Mouse (Mus musculus): ENCODE results near the gene Adprm.

The Adprm gene

DNA sequence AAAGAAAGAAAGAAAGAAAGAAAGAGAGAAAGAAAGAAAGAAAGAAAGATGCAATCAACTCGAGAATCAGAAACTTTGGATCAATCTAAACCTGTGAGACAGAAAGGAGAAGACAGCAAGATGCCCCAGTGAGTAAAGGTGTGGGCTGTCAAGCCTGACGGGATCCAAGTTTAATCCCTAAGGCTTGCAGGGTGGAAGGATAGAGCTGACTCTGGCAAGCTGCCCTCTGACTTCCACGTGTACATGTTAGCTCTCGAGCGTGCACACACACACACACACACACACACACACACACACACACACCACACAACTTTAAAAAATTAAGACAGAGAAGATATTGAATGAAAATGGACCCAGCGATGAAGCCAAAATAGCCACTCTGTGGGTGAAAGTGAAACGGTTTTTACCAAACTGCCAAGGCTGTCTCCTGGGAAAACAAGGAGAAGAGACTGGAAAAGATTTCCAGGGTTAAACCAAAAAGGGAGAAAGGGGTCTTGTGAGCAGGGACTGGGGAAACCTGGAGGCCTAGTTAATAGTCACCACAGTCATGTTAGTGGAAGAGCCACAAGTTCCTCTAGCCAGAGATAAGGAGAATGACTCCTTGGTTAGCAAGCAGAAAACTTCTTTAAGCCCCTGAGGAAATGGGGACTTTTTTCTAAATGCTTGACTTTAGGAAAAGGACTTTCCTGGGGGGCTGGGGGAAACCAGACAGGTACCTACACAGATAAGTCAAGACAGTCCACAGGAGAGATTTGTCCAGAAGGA is 32.5 kb downstream of the Adprm start:
- ChIA-PET CTCF (interaction anchor here (0.6 to 4.4 kb wide), 54 partner anchors 7 to 1200 kb away, joined by 3 to 35 read pairs (median 4); partner anchors contain the start of gene Pirt (in 3 of the 4)), POLR2A (interaction anchor here (0.6 to 9.0 kb wide), 28 partner anchors 8 to 908 kb away, joined by 3 to 80 read pairs (median 5); partner anchors contain the start of genes Pirt (in 2 of the 4), Adprm (in 1 of the 4) and Sco1 (in 1 of the 4))

DNA sequence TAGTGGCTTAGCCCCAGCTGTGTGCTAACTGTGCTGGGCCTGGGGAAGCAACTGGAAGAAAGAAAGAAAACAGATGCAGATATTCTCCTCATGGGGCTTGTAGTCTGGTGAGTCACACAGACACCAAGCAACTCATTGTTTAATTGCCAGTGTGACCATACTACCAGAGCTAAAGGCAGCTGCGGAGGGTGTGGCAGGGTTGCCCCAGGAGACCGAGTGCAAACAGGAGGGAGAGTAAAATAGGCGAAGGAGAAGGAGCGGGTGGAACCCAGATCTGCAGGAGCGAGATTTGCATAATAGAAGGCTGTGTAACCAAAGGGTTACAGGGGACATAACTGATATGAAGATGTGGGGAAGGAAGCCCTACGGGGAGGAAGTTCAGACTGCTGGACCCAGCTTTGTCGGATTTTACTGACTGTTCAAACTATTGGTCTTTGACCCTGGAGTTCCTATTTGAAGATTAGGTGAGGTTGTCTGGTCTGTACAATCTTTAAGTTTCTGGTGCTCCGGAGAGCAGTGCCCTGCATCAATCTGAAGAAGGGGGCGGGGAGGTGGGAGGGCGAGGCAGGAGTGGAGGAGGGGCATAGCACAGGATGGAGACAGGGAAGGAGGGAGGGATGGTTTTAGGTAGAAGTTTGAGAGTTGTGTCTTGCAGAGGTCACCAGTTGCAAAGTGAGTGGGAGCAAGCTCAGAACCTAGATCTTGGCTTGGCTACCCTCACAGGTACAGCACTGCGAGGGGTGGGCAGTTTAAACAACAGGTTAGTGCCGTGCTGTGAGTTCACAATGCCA is 34.4 kb downstream of the Adprm start:
- ChIA-PET POLR2A (interaction anchor here (0.5 to 9.0 kb wide), 43 partner anchors 9 to 905 kb away, joined by 3 to 80 read pairs (median 5); partner anchors contain the start of genes Pirt (in 3 of the 4), Adprm (in 1 of the 4) and Sco1 (in 1 of the 4)), CTCF (interaction anchor here (0.6 to 4.4 kb wide), 21 partner anchors 8 to 511 kb away, joined by 3 to 35 read pairs (median 4); partner anchors contain the start of genes Pirt (in 3 of the 4) and Myh3 (in 1 of the 4))

DNA sequence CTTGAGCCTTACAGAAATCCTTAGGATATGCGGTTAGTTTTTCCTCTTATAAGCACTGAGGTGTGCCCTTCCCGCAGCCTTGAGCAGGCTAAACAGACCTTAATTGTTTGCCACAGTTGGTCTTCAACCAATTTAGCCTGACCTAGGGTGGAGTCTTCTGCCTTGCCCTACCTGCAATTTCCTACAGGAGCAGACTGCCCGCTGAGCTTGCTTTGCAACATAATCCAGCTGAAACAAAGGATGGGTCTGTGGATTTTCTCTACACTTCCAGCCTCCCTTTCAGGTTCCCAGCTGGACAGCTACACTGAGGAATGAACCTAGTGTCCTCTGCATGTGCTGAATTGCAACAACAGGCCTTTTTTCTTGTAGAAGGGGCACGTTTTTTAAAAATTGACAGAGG is 40.8 kb downstream of the Adprm start:
- CTCF ChIA-PET: interaction anchor here (0.6 to 1.3 kb wide), 9 partner anchors 8 to 112 kb away, joined by 3 to 6 read pairs (median 4); no protein-coding TSS in a partner anchor
- POLR2A ChIA-PET: interaction anchor here in 3 of 4 experiments (0.6 to 1.4 kb wide), 18 partner anchors 9 to 399 kb away, joined by 3 to 6 read pairs (median 4); partner anchors contain the start of gene Tmem220 (in 1 of the 3)

DNA sequence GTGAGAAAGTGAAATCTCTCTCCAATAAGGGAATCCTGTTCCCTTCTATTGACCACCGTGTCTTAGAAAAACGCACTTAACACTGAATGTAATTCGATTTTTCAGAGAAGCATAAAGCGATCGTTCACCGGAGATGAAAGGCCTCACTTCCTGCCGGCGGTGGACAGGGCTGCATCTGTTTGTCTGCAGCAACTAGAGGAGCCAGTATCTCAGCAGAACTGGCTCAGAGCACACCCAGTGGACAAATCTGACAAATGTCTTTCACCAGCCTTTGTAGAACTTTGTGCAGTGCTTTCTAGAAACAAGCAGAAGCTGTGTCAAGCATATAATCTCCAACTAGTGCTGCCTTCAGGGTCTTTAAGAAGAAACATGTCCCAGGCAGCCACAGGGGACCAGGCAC is 42.0 kb downstream of the Adprm start:
- ChIA-PET POLR2A (interaction anchor here in 1 of 4 experiments (1.2 kb wide), 1 partner anchor 10 kb away, joined by 3 read pairs; no protein-coding TSS in a partner anchor), CTCF (interaction anchor here in 1 of 4 experiments (1.3 kb wide), 1 partner anchor 111 kb away, joined by 4 read pairs; no protein-coding TSS in a partner anchor)

DNA sequence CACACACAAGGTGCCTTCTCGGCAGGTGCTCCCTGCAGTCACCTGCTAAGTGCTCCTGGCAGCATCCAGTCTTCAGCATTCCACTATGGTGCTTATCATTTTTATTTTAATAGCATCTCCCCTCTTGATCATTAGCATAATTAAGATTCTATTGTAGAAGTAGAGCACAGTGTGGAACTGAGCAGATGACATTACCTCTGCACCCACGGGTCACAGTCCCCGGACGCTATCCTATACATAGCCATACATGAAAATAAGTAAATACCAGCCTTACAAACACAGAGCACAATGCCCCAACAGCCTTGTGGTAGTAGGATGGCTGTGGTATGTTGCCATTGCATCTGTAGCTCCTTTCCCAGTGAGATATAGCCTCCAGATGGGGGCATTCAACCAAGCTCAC is 43.9 kb downstream of the Adprm start:
- ChIA-PET CTCF (interaction anchor here in 1 of 4 experiments (0.7 to 1.4 kb wide), 6 partner anchors 12 to 109 kb away, joined by 3 to 4 read pairs (median 4); no protein-coding TSS in a partner anchor), POLR2A (interaction anchor here in 3 of 4 experiments (0.8 to 1.9 kb wide), 7 partner anchors 8 to 89 kb away, joined by 3 to 6 read pairs (median 4); no protein-coding TSS in a partner anchor)

DNA sequence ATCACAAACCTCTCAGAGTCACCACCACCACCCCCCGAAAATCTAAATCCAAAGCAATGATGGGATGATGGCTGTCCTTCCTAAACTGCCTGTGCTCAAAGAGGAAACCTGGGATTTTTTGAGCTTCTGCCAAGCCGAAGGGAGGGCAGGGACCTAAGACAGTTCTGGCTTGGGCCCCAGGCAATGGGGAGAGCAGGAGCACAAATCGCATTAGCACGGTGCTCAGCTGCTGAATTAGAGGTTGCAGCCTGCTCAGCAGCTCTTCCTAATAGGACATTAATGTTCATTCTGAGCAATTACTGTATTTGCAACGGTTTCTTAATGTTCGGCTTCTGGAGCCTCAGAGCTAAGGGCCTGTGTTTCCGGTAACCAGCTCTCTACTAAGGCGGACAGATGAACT is 44.4 kb downstream of the Adprm start:
- POLR2A ChIA-PET: interaction anchor here in 3 of 4 experiments (0.7 to 1.9 kb wide), 8 partner anchors 8 to 88 kb away, joined by 3 to 6 read pairs (median 4); no protein-coding TSS in a partner anchor
- CTCF ChIA-PET: interaction anchor here in 2 of 4 experiments (0.6 to 1.4 kb wide), 8 partner anchors 13 to 109 kb away, joined by 3 to 4 read pairs (median 3); no protein-coding TSS in a partner anchor

DNA sequence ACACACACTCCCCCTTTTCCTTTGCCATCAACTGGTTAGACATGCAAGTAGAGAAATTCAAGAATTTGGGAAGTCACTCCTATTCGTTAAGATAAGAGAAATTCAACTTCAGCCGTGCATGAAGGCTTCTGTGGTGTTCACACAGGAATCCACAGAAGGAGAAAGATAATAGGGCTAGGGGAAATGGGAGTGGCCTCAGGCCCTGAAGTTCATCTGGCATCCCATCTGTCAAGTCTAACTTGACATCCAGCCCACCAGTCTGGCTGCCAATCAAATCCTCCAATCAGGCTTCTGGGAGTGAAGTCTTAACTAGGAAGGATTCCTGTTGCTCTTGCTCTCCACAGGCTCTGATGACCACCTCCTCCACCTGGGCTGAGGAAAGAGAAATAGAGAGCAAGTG is 49.5 kb downstream of the Adprm start:
- CTCF ChIA-PET: no interaction called here

DNA sequence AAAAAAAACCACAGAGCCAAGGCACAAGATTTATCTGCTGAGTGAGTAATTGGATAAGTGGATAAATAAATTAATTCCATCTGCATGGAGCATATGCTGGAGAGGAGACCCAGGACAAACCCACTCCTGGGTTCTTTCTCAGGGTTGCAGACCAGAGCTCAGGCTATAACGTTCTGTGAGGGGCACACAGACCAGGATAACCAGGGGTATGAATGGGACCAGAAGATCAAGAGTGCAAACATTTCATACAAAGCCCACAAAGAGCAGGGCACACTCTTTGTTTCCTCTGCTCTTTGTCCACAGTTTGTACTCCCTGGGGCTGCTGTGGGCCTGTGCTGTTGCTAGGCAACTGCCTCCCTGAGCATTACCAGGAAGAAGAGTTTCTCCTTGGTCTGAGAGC is 50.7 kb downstream of the Adprm start:
- POLR2A ChIA-PET: interaction anchor here in 1 of 4 experiments (0.6 kb wide), 1 partner anchor 662 kb away, joined by 3 read pairs; no protein-coding TSS in a partner anchor
- CTCF ChIA-PET: no interaction called here

More for the DNA sequence above, 49.5 kb downstream of the Adprm start:
- POLR2A ChIA-PET: no interaction called here

DNA sequence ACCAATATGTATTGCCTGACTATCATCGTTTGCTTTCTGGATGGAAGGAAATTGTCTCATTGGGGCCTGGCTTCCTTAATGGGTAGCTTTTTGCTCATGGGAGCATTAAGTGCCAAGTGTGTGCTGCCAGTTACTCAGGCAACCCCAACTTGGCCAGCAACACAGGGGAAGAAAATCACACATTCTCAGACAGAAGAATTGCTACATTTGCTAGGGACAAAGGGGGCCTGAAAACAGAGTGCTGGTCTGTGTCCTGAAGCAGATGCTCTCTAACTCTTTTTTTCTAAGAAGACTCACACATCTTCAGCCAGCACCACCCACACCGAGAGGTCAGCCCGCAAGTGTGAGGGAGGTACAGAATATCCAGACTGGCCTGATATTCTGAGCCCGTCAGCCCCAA is 51.7 kb downstream of the Adprm start:
- CTCF ChIA-PET: no interaction called here
- POLR2A ChIA-PET: no interaction called here

DNA sequence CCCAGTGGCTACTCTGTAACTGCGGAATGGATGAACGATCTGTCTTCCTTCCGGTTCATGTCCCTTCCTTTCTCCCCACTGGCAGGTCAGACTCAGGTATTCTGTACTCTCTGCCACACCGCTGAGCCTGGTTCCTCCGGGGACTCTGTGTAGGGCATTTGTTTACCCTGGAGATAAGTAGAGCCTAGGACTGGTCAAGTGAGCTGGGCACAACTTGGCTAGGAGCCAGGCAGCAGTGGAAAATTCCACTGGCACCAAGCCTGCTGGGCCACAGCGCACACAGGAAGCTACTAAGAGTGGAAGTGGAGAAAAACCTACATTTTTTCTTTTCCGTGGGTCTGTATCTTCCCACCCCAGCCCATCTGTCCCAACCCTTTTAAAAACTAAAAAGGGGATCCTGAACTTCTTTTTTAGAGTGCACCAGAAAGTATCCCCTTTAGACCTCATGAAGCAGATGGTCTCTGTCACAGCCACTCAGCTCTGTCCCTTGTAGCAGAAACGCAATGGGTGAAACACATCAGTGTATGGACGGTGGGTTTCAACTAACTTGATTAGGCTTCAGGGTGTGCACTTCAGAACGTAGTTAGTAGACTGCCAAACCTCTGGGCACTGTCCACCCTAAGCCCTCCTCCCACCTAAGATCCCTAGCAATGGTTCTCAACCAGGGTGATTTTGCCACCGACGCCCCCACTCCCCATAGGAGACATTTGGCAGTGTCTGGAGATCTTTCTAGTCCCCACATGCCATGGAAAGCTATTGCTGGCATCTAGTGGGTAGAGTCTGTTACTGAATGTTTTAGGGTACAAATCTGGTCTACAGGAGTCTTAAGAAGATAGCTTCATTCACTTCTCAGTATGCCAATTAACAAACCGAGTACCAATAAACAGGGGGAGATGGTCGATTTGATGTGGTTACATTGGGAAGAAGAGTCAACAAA is 53.7 kb downstream of the Adprm start:
- POLR2A ChIA-PET: interaction anchor here in 1 of 4 experiments (1.3 kb wide), 1 partner anchor 9 kb away, joined by 4 read pairs; no protein-coding TSS in a partner anchor
- CTCF ChIA-PET: interaction anchor here in 1 of 4 experiments (0.6 kb wide), 1 partner anchor 24 kb away, joined by 4 read pairs; no protein-coding TSS in a partner anchor

DNA sequence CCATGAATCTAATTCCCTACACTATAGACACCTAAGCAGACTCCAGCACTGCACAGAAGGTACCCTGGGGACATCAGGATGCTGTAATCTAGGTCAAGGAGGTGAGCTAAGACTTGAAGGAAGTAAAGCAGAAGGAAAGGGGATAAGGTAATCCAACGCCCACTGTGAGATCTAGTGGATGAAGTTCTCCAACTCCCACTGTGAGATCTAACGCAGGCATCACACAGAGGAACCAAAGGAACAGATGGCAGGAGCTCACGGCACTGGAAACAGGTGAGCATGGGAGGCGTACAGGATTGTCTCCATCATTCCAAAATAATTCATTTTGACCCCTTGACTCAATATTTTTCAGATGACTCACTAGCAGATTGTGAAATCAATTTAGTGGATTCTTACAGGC is 55.9 kb downstream of the Adprm start:
- POLR2A ChIA-PET: interaction anchor here in 1 of 4 experiments (0.7 kb wide), 1 partner anchor 1271 kb away, joined by 3 read pairs; no protein-coding TSS in a partner anchor

DNA sequence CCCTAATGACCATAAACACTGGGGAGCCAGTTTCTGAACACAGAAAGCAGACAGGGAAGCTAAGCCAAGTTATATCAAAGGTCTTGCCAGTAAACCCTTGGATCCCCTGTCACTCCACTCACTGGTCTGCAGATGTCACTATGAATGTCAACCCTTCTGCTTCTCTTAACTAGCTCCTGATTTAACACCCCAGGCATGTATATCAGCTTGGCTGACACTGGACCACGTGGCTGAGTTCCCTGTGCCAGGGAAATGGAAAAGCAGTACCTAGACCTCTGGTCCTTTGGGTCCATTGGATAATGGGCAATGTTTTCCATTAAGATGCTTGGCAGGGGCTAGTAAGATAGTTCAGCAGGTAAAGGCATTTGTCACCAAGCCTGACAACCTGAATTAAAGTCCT is 58.7 kb downstream of the Adprm start:
- CTCF ChIA-PET: interaction anchor here (0.6 to 1.5 kb wide), 5 partner anchors 14 to 116 kb away, joined by 3 to 4 read pairs (median 3); no protein-coding TSS in a partner anchor
- POLR2A ChIA-PET: interaction anchor here in 1 of 4 experiments (0.7 to 0.8 kb wide), 2 partner anchors 9 to 1399 kb away, joined by 3 to 4 read pairs; no protein-coding TSS in a partner anchor

More for the DNA sequence above, 55.9 kb downstream of the Adprm start:
- CTCF ChIA-PET: interaction anchor here in 1 of 4 experiments (1.0 kb wide), 1 partner anchor 13 kb away, joined by 3 read pairs; no protein-coding TSS in a partner anchor

DNA sequence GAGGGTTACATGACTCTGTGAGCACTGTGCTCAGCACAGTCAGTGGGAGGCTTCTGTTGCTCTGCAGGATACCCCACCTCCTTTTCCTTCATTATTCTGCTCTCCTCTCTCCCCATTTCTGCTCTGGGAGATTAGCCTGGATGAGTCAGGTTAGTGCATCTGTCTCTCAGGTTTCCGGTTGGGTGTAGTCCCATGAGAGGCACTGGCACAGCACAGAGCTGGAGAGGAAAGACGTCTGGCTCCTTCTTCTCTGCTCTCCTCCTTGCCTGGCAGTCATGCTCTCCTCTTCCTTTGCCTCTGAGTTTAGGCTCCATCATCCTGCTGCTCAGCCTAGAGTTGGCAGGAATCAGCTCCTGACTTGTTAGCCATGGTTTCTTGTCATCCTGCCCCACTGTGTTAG is 60.2 kb downstream of the Adprm start:
- POLR2A ChIA-PET: interaction anchor here in 2 of 4 experiments (0.5 to 1.5 kb wide), 3 partner anchors 24 to 27 kb away, joined by 3 to 6 read pairs (median 4); no protein-coding TSS in a partner anchor
- CTCF ChIA-PET: interaction anchor here in 3 of 4 experiments (0.7 to 2.0 kb wide), 4 partner anchors 30 to 93 kb away, joined by 3 to 7 read pairs (median 4); no protein-coding TSS in a partner anchor

All from embryonic stem cell, embryonic (primary cell).